Mouse (Mus musculus) left cerebral cortex, postnatal 10 days (tissue): ENCODE data around the gene Hook2. TPM values are rescaled to one million over a fixed set of nuclear protein-coding genes. Genes with fewer than 3 reads are reported as not detected.

Experiments used
- DNase-seq, 2 experiments: peaks; one replicate each; pipeline ENCODE4 v3.0.0; 2021 to 2022; ENCODE audit warnings: low spot score in 2 of 2, mixed read lengths in 1 of 2; ENCODE audit errors: extremely low spot score in 1 of 2
- intact Hi-C: fragments of 180-260 bp; cut with DNase I; formaldehyde crosslinking; loops from one replicate; pipeline ENCODE4 v1.15.1; 2025
- total RNA-seq, 2 experiments: library from RNA; stranded (reverse); gene quantifications; 2 replicates each; pipeline ENCODE4 v1.2.3; 2021

The Hook2 gene
- total RNA-seq, 2 experiments from 2014 or later, result 13.4 to 13.9 TPM

- DNase-seq, result peak in 1 of 2 experiments; percentile 84
- intact Hi-C loops, result no loop called here
Measured at GRCm38 (mm10) chr8:84984294-84985048, 5.9 kb upstream of the Hook2 start.

GRCm38 (mm10) chr8:84985049-84985683 is 5.2 kb upstream of the Hook2 start:
- DNase-seq, result peak in 1 of 2 experiments; percentile 74
- intact Hi-C loops, result no loop called here

GRCm38 (mm10) chr8:84985684-84986378 is 4.6 kb upstream of the Hook2 start:
- peak; percentile 88 to 97 for DNase-seq
- intact Hi-C loops, result no loop called here

GRCm38 (mm10) chr8:84986379-84986945 is 3.9 kb upstream of the Hook2 start:
- DNase-seq, result no peak
- intact Hi-C loops, result no loop called here

- intact Hi-C loops, result no loop called here
- no peak for DNase-seq
Measured at GRCm38 (mm10) chr8:84987388-84987787, 3.0 kb upstream of the Hook2 start.

DNA sequence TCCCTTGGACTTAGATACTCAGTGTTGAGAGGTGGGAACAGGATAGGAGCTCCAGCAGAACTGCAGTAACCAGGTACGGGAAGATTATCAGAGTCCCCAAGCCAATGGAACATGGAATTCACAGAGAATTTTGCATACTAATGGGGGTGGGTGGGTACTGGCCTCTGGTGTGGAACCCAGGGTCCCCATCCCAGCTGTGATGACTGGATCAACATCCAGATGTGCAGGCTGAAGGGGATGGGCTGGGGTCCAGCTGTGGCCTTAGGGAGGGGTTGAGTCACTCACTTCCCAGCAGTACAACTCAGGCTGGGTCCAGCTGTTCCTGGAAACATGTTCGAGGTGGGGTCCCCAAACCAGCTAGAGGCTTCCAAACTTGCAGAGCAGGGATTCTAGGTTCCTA is 2.5 kb upstream of the Hook2 start:
- intact Hi-C loops, result no loop called here
- DNase-seq, result no peak

DNA sequence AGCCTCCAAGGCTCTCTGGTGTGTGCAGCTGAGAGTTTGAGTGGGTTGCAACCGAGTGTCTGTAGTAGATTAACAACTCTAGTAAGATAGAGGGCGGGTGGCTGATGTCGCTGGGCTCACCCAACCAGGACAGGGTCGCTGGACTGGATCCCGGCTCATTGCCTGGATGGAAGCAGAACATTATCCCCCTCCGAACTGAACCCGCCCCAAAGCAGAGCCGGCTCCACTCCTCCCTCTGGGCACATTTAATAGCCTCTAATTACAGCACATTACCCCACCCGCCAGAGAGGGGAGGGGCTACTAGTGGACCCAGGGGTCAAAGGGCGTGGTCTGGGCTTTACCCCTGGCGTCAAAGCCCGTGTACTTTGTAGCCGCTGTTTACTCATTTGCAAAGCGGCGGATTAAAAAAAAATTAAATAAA is 1.1 kb upstream of the Hook2 start:
- peak in 1 of 2 experiments; percentile 64 for DNase-seq
- intact Hi-C loops, result no loop called here

DNA sequence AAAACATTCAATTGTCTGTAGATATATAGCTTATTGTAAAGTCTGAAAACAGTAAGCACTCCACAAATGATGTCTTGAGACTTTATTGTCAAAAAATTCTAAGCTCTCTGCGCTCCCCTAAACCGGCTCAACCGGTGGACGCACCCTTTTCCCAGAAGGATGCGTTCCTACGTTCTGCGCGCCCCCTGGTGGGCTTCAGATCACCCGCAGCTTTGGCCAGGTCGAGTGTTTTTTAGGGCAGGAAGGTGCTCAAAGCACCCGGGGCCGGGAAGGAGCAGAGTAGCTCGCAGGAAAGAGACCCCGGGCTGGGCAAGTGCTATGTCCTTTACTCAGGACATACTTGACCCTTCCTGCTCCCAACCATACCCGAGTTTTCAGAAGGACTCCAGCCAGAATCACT is 593 bp upstream of the Hook2 start:
- intact Hi-C loops, result loop anchor here (1.0 kb wide), 1 partner anchor 15 kb away; no protein-coding TSS in a partner anchor
- peak; percentile 90 to 92 for DNase-seq

- intact Hi-C loops, result loop anchor here (1.0 kb wide), 1 partner anchor 16 kb away; no protein-coding TSS in a partner anchor
- no peak for DNase-seq
Measured at GRCm38 (mm10) chr8:84990836-84991235, 433 bp downstream of the Hook2 start.

DNA sequence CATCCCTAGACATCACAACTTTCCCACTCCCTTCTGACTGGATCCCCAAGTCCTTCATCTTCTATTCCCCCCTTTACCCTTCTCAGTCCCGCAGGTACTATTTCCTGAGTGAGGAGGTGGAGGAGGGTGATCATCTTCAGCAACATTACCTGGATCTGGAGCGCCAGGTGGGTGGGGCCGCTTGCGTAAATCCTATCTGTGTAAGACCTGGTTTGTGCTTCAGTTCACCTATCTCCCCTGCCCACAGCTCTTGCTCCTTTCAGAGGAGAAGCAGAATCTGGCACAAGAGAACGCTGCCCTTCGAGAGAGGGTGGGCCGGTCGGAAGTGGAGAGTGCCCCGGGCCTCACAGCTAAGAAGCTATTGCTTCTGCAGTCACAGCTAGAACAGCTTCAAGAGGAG is 4.0 kb downstream of the Hook2 start:
- intact Hi-C loops, result no loop called here
- DNase-seq, result no peak

DNA sequence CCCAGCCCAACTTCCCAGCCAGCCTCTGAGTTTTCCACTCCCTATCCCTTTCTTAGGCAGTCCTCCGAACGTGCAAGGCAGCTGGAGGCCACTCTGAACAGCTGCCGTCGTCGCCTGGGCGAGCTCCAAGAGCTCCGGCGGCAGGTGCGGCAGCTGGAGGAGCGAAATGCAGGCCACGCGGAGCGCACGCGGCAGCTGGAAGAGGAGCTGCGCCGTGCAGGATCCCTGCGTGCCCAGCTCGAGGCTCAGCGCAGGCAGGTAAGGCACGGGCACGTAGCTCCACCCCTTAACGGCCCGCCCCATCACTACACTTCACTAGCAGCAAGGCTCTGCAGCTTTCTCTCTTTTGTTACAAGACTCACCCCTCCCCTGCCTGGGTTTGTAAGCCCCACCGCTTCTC is 5.3 kb downstream of the Hook2 start:
- no peak for DNase-seq
- intact Hi-C loops, result no loop called here

- intact Hi-C loops, result no loop called here
- no peak for DNase-seq
Measured at GRCm38 (mm10) chr8:84996978-84997377, 6.6 kb downstream of the Hook2 start.

GRCm38 (mm10) chr8:84997649-84998295 is 7.4 kb downstream of the Hook2 start:
- intact Hi-C loops, result no loop called here

GRCm38 (mm10) chr8:85007686-85008085 is 17.3 kb downstream of the Hook2 start:
- intact Hi-C loops, result no loop called here
- peak in 1 of 2 experiments; percentile 58 for DNase-seq

More at GRCm38 (mm10) chr8:84997649-84998295, 7.4 kb downstream of the Hook2 start:
- DNase-seq, result peak; percentile 88 to 94

- no peak for DNase-seq
Measured at GRCm38 (mm10) chr8:85011242-85011641, 20.8 kb downstream of the Hook2 start.

DNA sequence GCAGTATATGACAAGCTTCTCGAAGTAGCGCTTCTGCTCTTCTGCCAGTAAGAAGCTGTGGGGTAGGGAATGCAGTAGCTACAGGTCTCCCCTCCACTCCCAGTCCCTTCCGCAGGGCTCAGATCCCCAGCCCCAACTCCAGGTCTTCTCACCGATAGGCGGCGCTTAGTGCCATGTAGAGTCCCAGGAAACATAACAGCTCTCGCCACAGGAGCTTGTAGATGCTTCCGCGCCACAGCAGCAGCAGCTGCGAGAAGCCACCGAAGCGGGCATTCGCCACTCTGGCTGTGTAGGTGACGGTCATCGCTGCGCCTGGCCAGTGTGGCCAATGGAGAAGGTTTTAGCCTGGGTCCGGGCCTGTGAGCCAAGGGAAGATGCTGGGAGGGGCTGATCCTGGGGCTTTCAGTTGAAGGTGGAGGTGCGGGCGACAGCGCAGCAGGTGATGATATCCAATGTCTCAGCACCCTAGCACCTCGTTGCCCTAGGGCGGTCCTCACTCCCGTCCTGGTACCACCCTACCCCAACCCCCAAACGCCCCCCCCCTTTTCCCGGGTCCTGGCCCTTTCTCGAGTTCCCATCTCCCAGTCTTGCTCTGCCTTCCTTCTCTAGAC is 22.9 kb downstream of the Hook2 start:
- peak in 1 of 2 experiments; percentile 81 for DNase-seq

More at GRCm38 (mm10) chr8:85011242-85011641, 20.8 kb downstream of the Hook2 start:
- intact Hi-C loops, result no loop called here

GRCm38 (mm10) chr8:85014431-85014830 is 24.0 kb downstream of the Hook2 start, which contains the start of gene Best2:
Best2 (minus strand) TSS chr8:85014531.
- intact Hi-C loops, result no loop called here
- DNase-seq, result no peak

More for the DNA sequence above, 22.9 kb downstream of the Hook2 start:
- intact Hi-C loops, result no loop called here

GRCm38 (mm10) chr8:85016724-85017123 is 26.3 kb downstream of the Hook2 start:
- intact Hi-C loops, result no loop called here
- DNase-seq, result no peak
